Mouse (Mus musculus): ENCODE measurements around the gene 4930503B20Rik.

4930503B20Rik gene

GRCm38 (mm10) chr3:146652431-146652830 lies 1.3 kb upstream of the 4930503B20Rik start:
- DNase-seq (ENCODE audit: low spot score): no peak

GRCm38 (mm10) chr3:146650716-146651115 lies 401 bp downstream of the 4930503B20Rik start:
- DNase-seq (ENCODE audit: low spot score): no peak

DNA sequence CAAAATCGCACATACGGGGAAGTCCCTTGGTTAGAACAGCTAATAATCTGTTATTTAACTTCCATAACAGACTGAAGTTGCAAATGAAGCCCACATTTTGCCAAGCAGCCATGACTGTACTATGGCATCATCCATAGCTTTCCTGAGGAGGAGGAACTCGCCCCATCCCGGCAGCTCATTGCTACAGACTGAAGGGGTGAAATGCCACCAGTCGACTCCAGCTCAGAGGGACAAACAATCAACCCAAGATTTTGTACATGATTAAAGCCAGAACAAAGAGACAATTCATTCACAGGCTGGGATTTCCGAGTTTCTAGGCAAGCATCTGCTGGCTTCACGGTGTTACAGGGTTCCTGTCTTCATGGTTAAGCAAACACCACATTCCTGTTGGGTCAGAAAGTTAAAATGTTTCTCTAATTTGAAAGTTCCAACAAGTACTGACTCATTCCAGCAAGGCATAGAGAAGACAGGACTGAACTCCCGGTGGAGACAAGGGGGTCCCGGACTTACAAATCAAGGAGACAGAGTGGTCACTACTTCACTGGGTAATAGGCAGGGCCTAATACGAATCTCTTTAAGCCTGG lies 1.7 kb downstream of the 4930503B20Rik start:
- DNase-seq (ENCODE audit: low spot score): no peak

- no peak for DNase-seq (ENCODE audit: low spot score)
These were observed 9.2 kb downstream of the 4930503B20Rik start for GRCm38 (mm10) chr3:146641818-146642427.

GRCm38 (mm10) chr3:146632506-146632905 lies 18.6 kb downstream of the 4930503B20Rik start:
- no peak for DNase-seq (ENCODE audit: low spot score)

DNA sequence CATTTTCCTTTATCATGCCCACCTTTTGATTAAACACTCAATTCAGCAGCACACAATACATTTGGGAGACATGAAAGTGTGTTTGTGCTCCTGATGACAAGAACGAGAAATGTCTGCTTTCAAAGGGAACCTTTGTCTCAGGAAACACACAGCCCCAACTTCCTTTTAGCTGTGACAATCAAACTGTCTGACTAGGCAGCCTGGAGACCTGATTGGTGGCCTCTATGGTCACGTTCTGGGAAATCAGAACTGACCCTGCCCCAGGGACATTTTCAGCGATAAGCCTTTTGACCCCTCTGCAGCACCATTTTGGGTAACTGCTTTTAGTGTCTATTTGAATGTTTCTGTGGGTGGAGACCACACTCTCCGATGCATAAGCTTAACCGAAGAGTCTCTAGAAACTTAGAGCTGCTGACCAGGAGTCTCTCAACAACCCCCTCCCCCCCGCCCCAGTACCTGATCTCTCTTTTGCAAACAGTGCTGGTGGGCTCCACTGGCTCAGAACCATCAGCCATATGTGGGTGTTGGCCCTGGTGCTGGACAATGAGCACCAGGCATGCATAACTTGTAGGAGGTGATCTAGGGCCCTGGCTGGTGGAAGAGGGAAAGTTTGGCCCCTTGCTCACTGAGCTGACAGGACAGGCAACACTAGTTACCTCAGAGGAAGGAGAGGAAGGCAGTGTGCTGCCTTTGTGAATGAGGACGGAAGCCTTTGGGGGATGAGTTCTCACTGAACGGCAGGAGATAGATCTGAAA lies 22.7 kb downstream of the 4930503B20Rik start:
- DNase-seq (ENCODE audit: low spot score): no peak

- DNase-seq (ENCODE audit: low spot score): no peak
These were observed 25.4 kb downstream of the 4930503B20Rik start for GRCm38 (mm10) chr3:146625766-146626165.

GRCm38 (mm10) chr3:146621966-146622365 lies 29.2 kb downstream of the 4930503B20Rik start:
- no peak for DNase-seq (ENCODE audit: low spot score)

GRCm38 (mm10) chr3:146620555-146621249 lies 30.4 kb downstream of the 4930503B20Rik start:
- DNase-seq (ENCODE audit: low spot score): no peak

- DNase-seq (ENCODE audit: low spot score): no peak
These were observed 31.0 kb downstream of the 4930503B20Rik start for GRCm38 (mm10) chr3:146620101-146620500.

DNA sequence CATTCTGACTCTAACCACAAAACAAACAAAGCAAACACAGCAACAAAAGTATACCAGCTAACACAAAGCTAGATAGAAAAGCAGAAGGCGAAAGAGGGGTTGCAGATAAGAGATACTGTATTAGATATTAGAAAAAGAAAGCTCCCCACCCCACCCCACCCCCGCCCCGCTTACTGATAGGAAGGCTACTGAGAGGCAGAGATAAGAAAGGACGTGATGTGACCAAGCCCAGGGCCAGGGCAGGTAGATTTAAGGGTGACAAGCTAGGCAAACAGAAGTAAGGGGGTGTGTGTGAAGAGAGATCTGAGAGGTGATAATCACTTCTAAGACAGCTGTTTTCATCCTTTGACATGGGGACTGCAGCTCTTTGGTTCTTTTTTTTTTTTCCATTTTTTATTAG lies 32.8 kb downstream of the 4930503B20Rik start:
- no peak for DNase-seq (ENCODE audit: low spot score)

DNA sequence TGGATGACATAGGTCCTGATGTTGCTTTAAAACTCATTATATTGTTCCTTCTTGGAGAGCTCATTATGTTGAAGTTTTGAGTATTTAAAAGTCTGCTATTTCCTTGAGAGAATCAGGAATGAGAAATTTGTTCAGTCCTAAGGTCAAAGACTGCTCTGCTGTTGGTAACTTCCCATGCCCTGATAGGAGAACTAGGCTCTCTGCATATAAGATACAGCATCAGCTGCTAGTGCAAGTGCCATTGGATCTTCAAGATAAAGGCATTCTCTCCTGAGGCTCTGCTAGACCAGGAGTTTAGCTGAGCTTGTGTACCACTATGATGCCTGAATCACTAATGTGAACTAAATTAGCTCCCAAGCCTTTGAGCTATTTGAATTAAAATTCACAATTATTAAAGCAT lies 33.2 kb downstream of the 4930503B20Rik start:
- DNase-seq (ENCODE audit: low spot score): no peak

DNA sequence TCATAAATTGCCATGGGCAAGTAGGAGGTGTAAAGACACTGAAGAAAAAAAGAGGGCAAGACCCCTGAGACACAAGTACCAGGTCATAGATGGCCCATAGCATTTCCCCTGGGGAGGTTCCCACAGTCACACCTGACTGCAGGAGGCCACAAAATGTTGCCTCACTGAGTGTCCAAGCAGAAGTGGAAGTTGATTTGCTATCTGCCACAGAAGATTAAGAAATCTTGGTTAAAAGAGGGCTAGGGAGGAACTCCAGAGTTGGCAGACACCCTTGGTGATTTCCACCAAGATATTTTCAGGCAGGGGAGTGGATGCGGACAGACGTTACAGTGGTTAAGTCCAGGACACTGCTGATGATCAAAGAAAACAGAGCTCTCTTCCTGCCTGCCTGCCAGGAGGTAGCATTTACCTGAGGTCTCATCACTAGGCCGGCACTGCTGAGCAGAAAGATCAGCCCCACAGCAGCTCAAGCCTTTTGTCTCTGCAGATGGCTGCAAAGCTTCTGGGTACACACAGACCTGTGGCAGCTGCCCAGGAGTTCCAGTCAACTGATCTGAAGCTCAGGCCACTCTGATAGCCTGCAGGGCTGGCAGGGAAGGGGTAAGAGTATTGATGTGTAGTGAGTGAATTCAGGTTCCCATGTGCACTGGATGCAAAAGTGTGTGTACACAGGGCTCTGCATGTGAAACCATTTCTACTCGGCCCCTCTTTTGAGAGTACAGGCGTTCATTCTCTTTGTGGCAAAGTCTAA lies 34.4 kb downstream of the 4930503B20Rik start:
- DNase-seq (ENCODE audit: low spot score): no peak

DNA sequence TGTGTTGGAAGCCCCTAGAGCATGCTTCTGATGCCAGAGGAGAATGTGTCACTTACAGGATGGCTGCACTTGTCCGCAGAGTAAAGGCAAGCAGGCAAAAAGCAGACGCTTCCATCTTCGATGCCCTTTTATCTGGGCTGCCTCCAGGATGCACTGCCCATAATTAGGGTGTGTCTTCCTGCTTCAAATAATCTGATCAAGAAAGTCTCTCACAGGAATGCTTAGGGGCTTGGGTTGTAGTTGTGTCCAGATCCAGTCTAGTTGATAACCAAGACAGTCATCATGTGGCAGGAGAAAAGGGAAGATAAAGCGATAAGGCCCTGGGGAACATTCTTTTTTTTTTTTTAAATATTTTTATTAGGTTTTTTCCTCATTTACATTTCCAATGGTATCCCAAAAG lies 35.6 kb downstream of the 4930503B20Rik start, which contains the start of gene Dnase2b:
Gene Dnase2b, minus strand, starts transcription at position 101 of the 400 bp plus-strand sequence.
- no peak for DNase-seq (ENCODE audit: low spot score)

- DNase-seq (ENCODE audit: low spot score): no peak
These were observed 39.3 kb downstream of the 4930503B20Rik start for GRCm38 (mm10) chr3:146611821-146612220.

GRCm38 (mm10) chr3:146611261-146611660 lies 39.9 kb downstream of the 4930503B20Rik start:
- no peak for DNase-seq (ENCODE audit: low spot score)

- DNase-seq (ENCODE audit: low spot score): no peak
These were observed 40.8 kb downstream of the 4930503B20Rik start for GRCm38 (mm10) chr3:146610322-146610721.

DNA sequence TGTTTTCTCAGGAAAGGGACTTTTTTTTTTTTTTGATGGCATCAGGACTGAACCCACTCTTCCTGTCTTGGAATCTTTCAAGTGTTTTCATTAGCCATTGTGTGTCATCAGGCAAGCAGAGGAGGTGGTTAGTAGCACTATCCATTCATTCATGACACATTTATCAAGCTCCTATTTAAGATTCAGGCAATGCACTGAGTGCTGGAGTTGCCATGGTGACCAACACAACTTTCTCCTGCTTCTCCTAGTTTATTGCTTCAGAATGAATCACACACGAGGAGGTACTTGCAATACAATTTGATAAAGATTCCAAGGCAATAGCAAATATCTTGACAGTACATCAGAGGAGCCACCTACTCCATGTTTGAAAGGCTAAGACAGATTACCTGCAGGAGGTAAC lies 43.7 kb downstream of the 4930503B20Rik start:
- no peak for DNase-seq (ENCODE audit: low spot score)

GRCm38 (mm10) chr3:146604647-146605046 lies 46.5 kb downstream of the 4930503B20Rik start:
- DNase-seq (ENCODE audit: low spot score): no peak

DNA sequence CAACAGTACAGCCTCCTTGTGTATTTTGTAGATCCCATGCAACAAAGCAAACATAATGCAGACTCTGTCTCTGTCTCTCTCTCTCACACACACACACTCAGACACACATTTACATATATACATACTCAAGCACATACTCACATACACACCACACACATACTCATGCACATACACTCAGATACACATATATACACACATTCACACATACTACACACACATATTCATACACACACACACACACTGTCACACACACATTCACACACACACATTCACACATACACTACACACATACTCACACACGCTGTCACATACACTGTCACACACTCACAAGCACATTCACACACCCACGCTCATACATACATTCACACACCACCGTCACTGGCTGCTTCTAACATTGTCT lies 48.6 kb downstream of the 4930503B20Rik start:
- DNase-seq (ENCODE audit: low spot score): no peak

DNA sequence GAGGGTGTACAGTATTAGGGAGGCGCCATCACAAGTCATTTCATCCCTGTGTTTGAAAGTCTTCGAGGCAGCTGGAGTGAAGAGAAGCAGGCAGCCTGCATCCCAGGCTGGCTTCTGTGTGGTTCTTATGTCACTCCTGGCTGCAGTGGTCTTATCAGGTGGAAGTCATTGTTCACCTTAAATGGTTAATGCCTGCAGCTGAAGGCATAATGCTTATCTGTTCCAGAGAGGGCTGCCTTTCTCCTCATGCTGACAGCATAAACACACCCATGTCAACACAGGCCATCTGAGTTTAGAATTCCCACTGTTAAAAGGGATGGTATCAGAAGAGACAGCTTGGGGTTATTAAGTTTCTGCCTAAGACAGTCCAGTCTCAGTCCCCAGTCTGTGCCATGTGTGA lies 49.9 kb downstream of the 4930503B20Rik start:
- no peak for DNase-seq (ENCODE audit: low spot score)
